In the genomic region with DNA sequence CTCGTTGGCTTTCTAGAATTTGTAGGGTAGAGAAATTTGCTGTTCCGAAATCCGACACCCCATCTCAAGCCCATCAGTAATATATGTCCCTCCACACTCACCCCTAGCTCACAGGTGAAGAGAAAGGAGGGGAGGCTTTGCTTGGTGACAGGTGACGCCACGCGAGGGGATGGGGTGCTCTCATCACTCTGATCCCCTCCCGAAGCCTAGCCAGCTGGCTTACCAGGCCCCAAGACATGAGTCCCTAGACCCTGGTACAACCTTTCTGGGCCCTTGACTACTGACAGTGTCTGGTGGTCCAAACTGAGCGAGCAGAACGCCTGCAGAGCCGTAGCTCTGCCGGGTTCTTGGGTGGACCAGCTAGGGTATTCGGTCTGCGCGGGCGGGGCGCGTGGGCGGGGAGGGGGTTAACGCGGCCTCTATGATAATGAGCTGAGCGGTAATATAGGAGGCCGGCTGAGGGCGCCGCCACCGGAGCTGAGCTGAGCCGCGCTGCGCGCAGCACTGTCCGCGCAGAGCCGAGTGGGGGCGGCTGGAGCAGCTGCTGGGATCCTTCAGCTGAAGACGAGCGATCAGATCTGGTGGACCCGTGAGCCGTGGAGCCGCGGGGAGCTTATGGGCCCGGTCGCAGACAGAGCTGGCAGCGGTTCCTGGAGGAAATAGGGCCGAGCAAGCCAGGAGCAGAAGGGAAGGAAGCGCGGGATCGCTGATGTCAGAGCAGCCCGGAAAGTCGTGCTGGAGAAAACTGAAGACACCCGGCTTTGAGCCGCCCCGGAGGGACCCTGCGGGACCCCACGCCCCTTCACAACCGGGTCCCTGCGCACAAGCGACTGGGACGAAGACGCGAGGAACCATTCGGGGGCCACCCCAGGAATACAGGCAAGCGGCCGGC, we compare ENCODE assay signal across 7 mouse cellular contexts. TPM values are rescaled to one million over a fixed set of nuclear protein-coding genes. Genes with fewer than 3 reads are reported as not detected.
DNase-seq lines count a peak whose midpoint lies in the region; ATAC-seq lines count a peak whose summit lies in the region.

No protein-coding gene starts in this region.

- DNase-seq in heart, embryonic 10.5 days (ENCODE audit: low spot score) = peak; percentile 92
- peak; percentile 74 to 84 for DNase-seq in spleen, postnatal 4 days (ENCODE audit: low spot score in 2 of 2)

- no peaks in the 10 kb centered on the region for H3K36me3 ChIP-seq in heart, embryonic 10.5 days
- H3K36me3 ChIP-seq in kidney, embryonic 15.5 days = no peaks in the 10 kb centered on the region
- H3K36me3 ChIP-seq in limb, embryonic 15.5 days = no peaks in the 10 kb centered on the region
- no peaks in the 10 kb centered on the region for H3K36me3 ChIP-seq in midbrain, embryonic 16.5 days (ENCODE audit: control insufficient read depth, insufficient read depth, low read length)

- peak overlapping the region; percentile 71 for H3K9ac ChIP-seq in kidney, embryonic 15.5 days
- peak overlapping the region; percentile 51 for H3K9ac ChIP-seq in limb, embryonic 15.5 days
- peak overlapping the region; percentile 98 for H3K9ac ChIP-seq in midbrain, embryonic 16.5 days (ENCODE audit: low read depth, low read length)

- 0 out of 2 replicates have a peak, but pooled peaks cover 11% of the 10 kb centered on the region for H3K27me3 ChIP-seq in heart, embryonic 10.5 days (ENCODE audit: insufficient read depth, poor library complexity, severe bottlenecking)
- H3K27me3 ChIP-seq in kidney, embryonic 15.5 days = peaks cover 4% of the 10 kb centered on the region; the same call in 1 of the 2 replicates
- 0 out of 2 replicates have a peak, but pooled peaks cover 5% of the 10 kb centered on the region for H3K27me3 ChIP-seq in limb, embryonic 15.5 days
- H3K27me3 ChIP-seq in midbrain, embryonic 16.5 days (ENCODE audit: control insufficient read depth, insufficient read depth, low read depth, low read length) = no peaks in the 10 kb centered on the region

- peaks cover 12% of the 10 kb centered on the region; the same call in 1 of the 2 replicates for H3K4me1 ChIP-seq in brown adipose tissue, adult 24 weeks (ENCODE audit: control insufficient read depth, insufficient read depth, insufficient read length, low read length)
- peaks cover 42% of the 10 kb centered on the region for H3K4me1 ChIP-seq in heart, embryonic 10.5 days
- H3K4me1 ChIP-seq in kidney, embryonic 15.5 days = peaks cover 47% of the 10 kb centered on the region
- peaks cover 28% of the 10 kb centered on the region for H3K4me1 ChIP-seq in limb, embryonic 15.5 days
- H3K4me1 ChIP-seq in midbrain, embryonic 16.5 days (ENCODE audit: control insufficient read depth, insufficient read depth, low read length) = peaks cover 36% of the 10 kb centered on the region

- H3K4me2 ChIP-seq in kidney, embryonic 15.5 days = peak overlapping the region; percentile 93
- peak overlapping the region; percentile 92 for H3K4me2 ChIP-seq in limb, embryonic 15.5 days
- H3K4me2 ChIP-seq in midbrain, embryonic 16.5 days (ENCODE audit: low read length) = peak overlapping the region; percentile 88

- peak overlapping the region; percentile 99 for H3K27ac ChIP-seq in brown adipose tissue, adult 24 weeks (replicated peaks; ENCODE audit: low read depth, low read length)
- peak overlapping the region; percentile 87 for H3K27ac ChIP-seq in heart, embryonic 10.5 days
- H3K27ac ChIP-seq in kidney, embryonic 15.5 days = peak overlapping the region; percentile 84
- peak overlapping the region; percentile 81 for H3K27ac ChIP-seq in limb, embryonic 15.5 days
- peak overlapping the region; percentile 85 for H3K27ac ChIP-seq in midbrain, embryonic 16.5 days (ENCODE audit: low read length)

- H3K4me3 ChIP-seq in brown adipose tissue, adult 24 weeks (ENCODE audit: insufficient read depth, low read depth, low read length) = peak overlapping the region; percentile 96
- H3K4me3 ChIP-seq in heart, embryonic 10.5 days = peak overlapping the region; percentile 79
- H3K4me3 ChIP-seq in kidney, embryonic 15.5 days (replicated peaks) = peak overlapping the region; percentile 76
- H3K4me3 ChIP-seq in limb, embryonic 15.5 days = peak overlapping the region; percentile 65
- peak overlapping the region; percentile 93 for H3K4me3 ChIP-seq in midbrain, embryonic 16.5 days (ENCODE audit: low read depth, low read length)

- under 1% methylated on average over 62 of the region's 62 CpGs for WGBS in heart, embryonic 10.5 days
- WGBS in kidney, embryonic 15.5 days = 1% methylated on average over 62 of the region's 62 CpGs
- 1% methylated on average over 62 of the region's 62 CpGs for WGBS in limb, embryonic 15.5 days
- under 1% methylated on average over 61 of the region's 62 CpGs for WGBS in midbrain, embryonic 16.5 days

- no peaks in the 10 kb centered on the region for H3K9me3 ChIP-seq in heart, embryonic 10.5 days
- H3K9me3 ChIP-seq in kidney, embryonic 15.5 days (replicated peaks) = no peaks in the 10 kb centered on the region
- no peaks in the 10 kb centered on the region for H3K9me3 ChIP-seq in limb, embryonic 15.5 days
- H3K9me3 ChIP-seq in midbrain, embryonic 16.5 days (replicated peaks; ENCODE audit: control insufficient read depth, low read length, poor library complexity, severe bottlenecking) = no peaks in the 10 kb centered on the region

- 0 out of 2 replicates have a peak, but pooled peaks have one; percentile 46 for ATAC-seq in erythroblast, adult 5-6 weeks (replicated peaks; ENCODE audit: low FRiP score, poor library complexity, severe bottlenecking)
- peak; percentile 95 for ATAC-seq in kidney, embryonic 15.5 days (replicated peaks; ENCODE audit: low FRiP score)
- peak; percentile 87 for ATAC-seq in limb, embryonic 15.5 days (ENCODE audit: insufficient number of reproducible peaks, low FRiP score, low TSS enrichment, low read depth)
- peak; percentile 95 for ATAC-seq in midbrain, embryonic 16.5 days

RNA-seq across cellular contexts. Expression of gene Plxna2, which starts 1.6 kb away (rescaled TPM):
- polyA plus RNA-seq in brown adipose tissue, adult 24 weeks (2012; ENCODE audit: insufficient read depth, insufficient read length, missing spikeins) = 5.0 and 6.0 TPM in 2 replicates
- total RNA-seq in erythroblast, adult 5-6 weeks (2015; ENCODE audit: low replicate concordance) = 1.3 TPM in 1 of 2 replicates, not detected in the other
- total RNA-seq in erythroblast, adult 5-6 weeks (2017; ENCODE audit: low replicate concordance) = 0.09 TPM in 1 of 2 replicates, not detected in the other
- 5.8 and 8.2 TPM in 2 replicates for polyA plus RNA-seq in heart, embryonic 10.5 days (2016; fragmentation: Nextera tagmentation; extraction: Ambion mirVana)
- polyA plus RNA-seq in kidney, embryonic 15.5 days (2015; fragmentation: Nextera tagmentation; extraction: Ambion mirVana) = 5.7 and 6.3 TPM in 2 replicates
- polyA plus RNA-seq in limb, embryonic 15.5 days (2015; fragmentation: Nextera tagmentation; extraction: Ambion mirVana) = 8.1 and 8.7 TPM in 2 replicates
- 18.1 and 22.0 TPM in 2 replicates for polyA plus RNA-seq in midbrain, embryonic 16.5 days (2015; fragmentation: Nextera tagmentation; extraction: Ambion mirVana)

Comparison
In these comparisons a context has a peak if more than half of its experiments do, and no peak if none do; other contexts are left out.
1. Peak in every context shown above with its lines: DNase-seq, ATAC-seq, H3K4me3 ChIP-seq and H3K27ac ChIP-seq.